Mouse (Mus musculus): Measurements from ENCODE around the gene Il17re.

DNA sequence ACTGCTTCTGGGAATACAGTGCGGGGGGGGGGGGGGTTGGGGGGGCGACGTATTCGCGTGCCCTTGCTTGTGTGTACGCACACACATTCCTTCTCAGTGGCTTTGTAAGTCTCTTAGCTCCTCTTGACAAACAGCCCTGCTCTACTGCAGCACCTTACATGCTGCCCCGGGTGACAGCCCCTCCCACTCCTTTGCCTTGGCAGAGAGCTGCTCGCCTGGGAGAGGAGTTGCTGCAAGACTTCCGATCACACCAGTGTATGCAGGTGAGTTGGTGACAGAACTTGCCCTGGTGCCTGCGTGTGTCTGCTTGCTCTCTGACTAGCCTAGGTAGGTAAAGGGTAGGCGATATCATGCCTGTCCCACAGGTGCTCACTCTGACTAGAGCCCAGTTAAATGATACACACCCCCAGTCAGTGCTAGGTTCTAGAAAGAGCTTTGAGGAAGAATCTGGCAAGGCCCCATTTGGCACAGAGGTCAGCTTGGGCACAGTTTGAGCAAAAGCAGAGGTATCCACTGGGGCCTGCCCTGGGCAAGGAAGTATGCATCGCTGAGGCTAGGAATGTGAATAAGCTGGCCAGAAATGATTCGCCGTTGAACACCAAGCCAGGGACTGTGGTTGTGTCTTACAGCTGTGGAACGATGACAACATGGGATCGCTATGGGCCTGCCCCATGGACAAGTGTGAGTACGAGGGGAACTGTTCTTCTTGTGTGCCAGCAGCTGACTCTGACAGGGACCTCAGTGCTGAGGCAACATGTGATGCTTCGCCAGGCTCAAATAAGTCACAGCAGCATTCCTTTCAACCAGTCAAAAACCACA, 22.5 kb downstream of the Il17re start:
- TF ChIP-seq CHD2 (IDR thresholded peaks at IDR 0.05; ENCODE audit: low read depth, low read length), result no peak
- TF ChIP-seq HCFC1 (IDR thresholded peaks at IDR 0.05; ENCODE audit: borderline replicate concordance, insufficient read depth, low read length), result no peak
